Mouse (Mus musculus): ENCODE results near the gene Tmprss6.

GRCm38 (mm10) chr15:78468379-78468937, at the start of gene Tmprss6:
- TF ChIP-seq CTCF (IDR thresholded peaks at IDR 0.05; ENCODE audit: borderline replicate concordance, extremely low read depth, insufficient read depth, insufficient read length) (no peak), POLR2A (IDR thresholded peaks at IDR 0.05; ENCODE audit: borderline replicate concordance, extremely low read depth, insufficient read depth, insufficient read length, poor library complexity, severe bottlenecking) (no peak)

Data from brain, embryonic 14.5 days (tissue).